Mouse (Mus musculus) intestine, postnatal 0 days (tissue): ENCODE measurements at regions not wholly inside any gene's neighbourhood (a gene's known extent, or its start where the extent isn't known, plus 50 kb on each side); places are given as distances from the start of the nearest gene placed in this dataset.

Source experiments
- ATAC-seq: fragments of 200-750 bp; cut with Nextera tagmentation; 2 replicates; pipeline ENCODE4 v1.8.0; 2017; ENCODE audit warnings: mild to moderate bottlenecking, moderate TSS enrichment, moderate library complexity
- H3K27ac ChIP-seq: fragments of 300-500 bp; sonication (generic); 2 replicates; pipeline ENCODE4 v1.5.1; 2014; ENCODE audit warnings: mild to moderate bottlenecking, low read depth, low read length, moderate library complexity
- H3K27me3 ChIP-seq: fragments of 300-500 bp; sonication (generic); replicated peaks from 2 replicates; pipeline ENCODE4 v1.6.1; 2014; ENCODE audit warnings: low read length, mixed read lengths; ENCODE audit not compliant: control insufficient read depth, insufficient read depth
- H3K36me3 ChIP-seq: fragments of 300-500 bp; sonication (generic); 2 replicates; pipeline ENCODE4 v1.6.1; 2014; ENCODE audit warnings: mild to moderate bottlenecking, moderate library complexity; ENCODE audit not compliant: control insufficient read depth, insufficient read depth
- H3K4me1 ChIP-seq: fragments of 300-500 bp; sonication (generic); replicated peaks from 2 replicates; pipeline ENCODE4 v1.6.1; 2014; ENCODE audit warnings: antibody characterized with exemption, low read length, mixed read lengths; ENCODE audit not compliant: control insufficient read depth, insufficient read depth
- H3K4me2 ChIP-seq: fragments of 300-500 bp; sonication (generic); replicated peaks from 2 replicates; pipeline ENCODE4 v1.6.1; 2014; ENCODE audit warnings: low read depth, mild to moderate bottlenecking, moderate library complexity
- H3K4me3 ChIP-seq: fragments of 300-500 bp; sonication (generic); 2 replicates; pipeline ENCODE4 v1.5.1; 2014; ENCODE audit warnings: low read depth, low read length
- H3K9ac ChIP-seq: fragments of 300-500 bp; sonication (generic); 2 replicates; pipeline ENCODE4 v1.6.1; 2014; ENCODE audit warnings: mild to moderate bottlenecking, low read depth, low read length
- H3K9me3 ChIP-seq: fragments of 300-500 bp; sonication (generic); 2 replicates; pipeline ENCODE4 v1.6.1; 2016; ENCODE audit warnings: mixed run types; ENCODE audit not compliant: control insufficient read depth
- CTCF ChIP-seq: sonication (generic); IDR thresholded peaks from 2 replicates; pipeline ENCODE4 v1.5.1; 2016; ENCODE audit warnings: low read depth, mild to moderate bottlenecking, control low read depth, antibody characterized with exemption, moderate library complexity
- WGBS: fragments of 180-500 bp; shearing (Covaris S2); extraction: QIAGEN DNeasy Blood & Tissue Kit; methylation state at CpG from one replicate; pipeline ENCODE4 v1.1.7; 2014; 5-methylcytosine and 5-hydroxymethylcytosine counted together

DNA sequence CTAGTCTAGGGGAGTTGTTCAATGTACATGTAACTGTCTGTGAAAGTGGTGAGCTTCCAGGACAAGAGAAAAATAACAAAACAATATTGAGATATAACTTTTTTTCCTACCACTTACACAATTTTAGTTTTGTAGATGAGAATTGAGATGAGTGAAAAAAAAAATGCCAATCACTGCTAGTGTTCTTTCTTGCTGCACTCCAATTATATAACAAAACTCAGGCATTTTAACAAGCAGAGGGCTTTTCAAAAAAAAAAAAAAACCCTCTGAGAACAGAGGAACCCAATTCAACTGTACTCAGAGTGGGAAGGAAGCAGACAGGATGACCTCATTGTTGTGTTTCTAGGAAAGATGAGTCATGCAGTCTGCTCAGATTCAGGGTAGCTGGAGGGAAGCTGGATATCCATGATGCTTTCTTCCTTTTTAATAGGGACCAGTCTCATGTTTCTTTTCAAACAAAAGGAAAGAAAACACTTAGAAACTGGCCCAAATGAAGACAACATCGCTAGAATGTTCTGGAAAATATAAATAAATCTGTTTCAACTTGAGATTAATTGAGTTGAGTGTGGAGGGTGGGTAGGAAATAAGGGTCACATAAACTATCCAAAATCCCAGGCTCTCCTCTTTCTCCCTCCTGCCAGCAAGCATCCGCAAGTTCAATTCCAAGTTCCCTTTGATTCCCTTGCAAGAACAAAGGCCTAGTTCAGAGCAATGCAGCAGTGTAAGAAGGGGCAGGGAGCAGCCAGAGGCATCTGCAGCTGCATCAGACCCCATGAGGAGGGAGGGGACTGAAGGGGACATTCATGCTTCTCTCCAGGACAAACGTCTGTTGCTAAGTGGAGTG is 250.6 kb downstream of the Trib2 start:
- no peak for ATAC-seq
- Histone ChIP-seq H3K9me3 (no peaks in the 10 kb centered on the region), H3K27ac (no peak overlapping the region), H3K27me3 (no peaks in the 10 kb centered on the region), H3K4me2 (no peak overlapping the region), H3K9ac (no peak overlapping the region), H3K4me3 (no peak overlapping the region), H3K36me3 (no peaks in the 10 kb centered on the region), H3K4me1 (no peaks in the 10 kb centered on the region)
- no peak for TF ChIP-seq CTCF
- WGBS, result 40% methylated on average over 3 of the region's 3 CpGs

DNA sequence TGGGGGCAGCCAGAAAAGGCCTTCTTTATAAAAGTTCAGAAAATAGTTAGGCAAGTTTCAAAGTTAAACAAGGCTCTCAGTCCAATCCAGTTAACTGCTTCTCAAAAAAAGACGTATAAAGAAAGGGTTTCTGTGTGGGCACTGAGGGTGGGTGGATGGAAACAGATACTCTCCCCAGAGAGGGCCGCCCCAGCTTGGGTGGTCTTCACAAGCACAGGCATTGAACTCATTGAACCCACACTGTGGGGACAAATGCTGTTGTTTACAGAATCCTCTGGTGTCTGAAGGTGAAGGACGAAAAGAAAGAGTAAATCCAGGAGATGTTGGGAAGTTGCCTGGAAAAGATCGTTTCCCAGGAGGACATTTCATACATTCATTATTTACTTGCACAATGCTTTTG is 253.9 kb downstream of the Trib2 start:
- no peak for TF ChIP-seq CTCF
- Histone ChIP-seq H3K4me1 (no peaks in the 10 kb centered on the region), H3K36me3 (no peaks in the 10 kb centered on the region), H3K27ac (no peak overlapping the region), H3K27me3 (no peaks in the 10 kb centered on the region), H3K4me2 (no peak overlapping the region), H3K4me3 (no peak overlapping the region), H3K9ac (no peak overlapping the region), H3K9me3 (no peaks in the 10 kb centered on the region)
- 71% methylated on average over 4 of the region's 4 CpGs for WGBS
- no peak for ATAC-seq

DNA sequence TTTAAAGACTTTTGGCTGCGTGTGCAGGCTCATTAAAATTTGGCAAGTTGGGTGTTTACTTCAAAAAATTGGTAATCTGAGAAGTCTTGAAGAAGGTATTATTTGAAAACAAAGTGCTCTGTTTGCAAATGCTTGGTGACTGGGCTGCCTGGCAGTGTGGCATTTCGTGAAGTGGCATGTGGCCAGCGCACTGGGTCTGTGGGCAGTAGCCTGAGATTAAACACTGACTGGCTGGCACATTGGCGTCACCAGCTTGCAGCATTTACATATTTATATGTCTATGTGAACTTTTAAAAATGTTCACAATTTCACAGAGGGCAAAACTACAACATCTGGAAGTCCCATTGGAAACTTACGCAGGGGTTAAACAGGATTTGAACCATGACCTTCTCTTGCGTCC is 261.3 kb downstream of the Trib2 start:
- Histone ChIP-seq H3K4me1 (no peaks in the 10 kb centered on the region), H3K9ac (no peak overlapping the region), H3K27ac (no peak overlapping the region), H3K4me3 (no peak overlapping the region), H3K9me3 (no peaks in the 10 kb centered on the region), H3K36me3 (no peaks in the 10 kb centered on the region), H3K27me3 (no peaks in the 10 kb centered on the region), H3K4me2 (no peak overlapping the region)
- WGBS, result 88% methylated on average over 6 of the region's 6 CpGs
- TF ChIP-seq CTCF, result no peak
- ATAC-seq, result no peak

DNA sequence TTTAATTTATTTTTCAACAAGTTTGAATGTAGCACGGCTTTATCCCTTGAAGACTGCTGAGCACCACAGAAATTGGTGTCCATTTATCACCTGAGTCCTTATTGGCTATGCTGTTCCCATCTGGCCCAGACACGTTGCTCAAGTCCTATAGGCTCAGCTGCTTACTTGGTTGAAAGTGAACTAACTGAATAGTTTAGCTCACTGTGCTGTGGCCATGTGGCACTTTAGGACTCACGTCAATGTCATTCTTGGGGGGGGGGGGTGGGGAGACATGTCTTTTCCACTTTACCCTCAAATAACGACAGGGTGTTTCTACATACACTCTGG is 263.1 kb downstream of the Trib2 start:
- H3K27me3 ChIP-seq, result no peaks in the 10 kb centered on the region
- H3K4me2 ChIP-seq, result no peak overlapping the region
- no peak overlapping the region for H3K4me3 ChIP-seq
- H3K36me3 ChIP-seq, result no peaks in the 10 kb centered on the region
- H3K27ac ChIP-seq, result no peak overlapping the region
- TF ChIP-seq CTCF, result no peak
- 72% methylated on average over 4 of the region's 4 CpGs for WGBS
- ATAC-seq, result no peak
- H3K9ac ChIP-seq, result no peak overlapping the region
- H3K9me3 ChIP-seq, result no peaks in the 10 kb centered on the region
- no peaks in the 10 kb centered on the region for H3K4me1 ChIP-seq

DNA sequence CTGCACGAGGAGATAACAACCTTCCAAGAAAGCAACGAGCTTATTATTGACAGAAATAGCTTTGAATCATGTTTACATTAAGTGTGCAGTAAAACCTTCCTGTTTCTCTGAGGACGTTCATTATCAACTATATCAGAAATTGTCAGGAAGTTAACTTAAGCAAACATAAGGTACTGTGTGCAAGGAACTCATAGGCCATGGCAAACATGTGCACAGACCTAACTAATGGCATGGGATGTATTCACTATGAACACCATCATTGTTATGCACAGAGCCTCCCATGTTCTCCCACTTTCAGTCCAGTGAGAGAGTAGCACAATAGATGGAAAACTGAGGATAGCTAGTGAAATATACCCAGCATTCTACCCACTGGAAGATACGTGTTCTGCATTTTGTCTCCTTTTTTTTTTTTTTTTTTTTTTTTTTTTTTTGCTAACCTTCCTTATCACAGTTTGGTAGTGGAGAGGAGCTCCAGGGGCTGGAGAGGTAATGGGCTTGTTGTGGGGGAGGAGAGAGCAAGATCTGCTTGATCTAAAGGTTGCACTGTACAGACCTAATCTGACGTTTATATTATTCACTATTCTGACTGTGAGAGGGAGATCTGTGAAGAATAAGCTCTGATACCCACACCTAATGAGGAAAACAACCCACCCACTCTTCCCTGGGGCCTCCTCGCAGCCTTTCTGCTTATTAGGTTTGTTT is 263.6 kb downstream of the Trib2 start:
- 32% methylated on average over 6 of the region's 6 CpGs for WGBS
- ATAC-seq, result no peak

DNA sequence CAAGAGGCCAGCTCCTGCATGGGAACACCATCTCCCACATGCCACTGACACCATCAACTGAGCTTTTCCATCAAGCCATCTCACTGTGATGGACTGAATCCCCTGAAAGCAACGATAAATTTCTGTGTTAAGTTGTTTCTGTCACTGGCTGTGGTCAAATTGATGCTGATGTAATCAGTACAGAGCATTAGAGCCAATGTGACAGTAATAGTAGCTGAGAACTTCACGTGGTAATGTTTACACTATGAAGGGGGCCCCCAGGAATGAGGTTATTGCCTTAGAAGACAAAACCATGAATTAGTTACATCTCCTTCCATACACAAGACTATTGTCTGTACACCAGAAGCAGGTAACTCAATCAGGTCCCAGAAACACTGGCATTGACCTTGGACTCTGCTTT is 264.5 kb downstream of the Trib2 start:
- 45% methylated on average over 2 of the region's 2 CpGs for WGBS
- ATAC-seq, result no peak
- Histone ChIP-seq H3K9me3 (no peaks in the 10 kb centered on the region), H3K9ac (no peak overlapping the region), H3K4me2 (no peak overlapping the region), H3K27me3 (no peaks in the 10 kb centered on the region), H3K4me1 (no peaks in the 10 kb centered on the region), H3K27ac (no peak overlapping the region), H3K4me3 (no peak overlapping the region), H3K36me3 (no peaks in the 10 kb centered on the region)
- TF ChIP-seq CTCF, result no peak

More for the DNA sequence above, 263.6 kb downstream of the Trib2 start:
- Histone ChIP-seq H3K27ac (no peak overlapping the region), H3K9ac (no peak overlapping the region), H3K36me3 (no peaks in the 10 kb centered on the region), H3K4me3 (no peak overlapping the region), H3K9me3 (no peaks in the 10 kb centered on the region), H3K27me3 (no peaks in the 10 kb centered on the region), H3K4me1 (no peaks in the 10 kb centered on the region), H3K4me2 (no peak overlapping the region)
- no peak for TF ChIP-seq CTCF
